Mouse (Mus musculus): ENCODE results near the gene Pip4k2c.

GRCm38 (mm10) chr10:127154652-127155051 is 56.7 kb downstream of the Pip4k2c start:
- TF ChIP-seq CTCF (IDR thresholded peaks at IDR 0.05), result no peak
- TF ChIP-seq EP300 (IDR thresholded peaks at IDR 0.05), result no peak
